Mouse (Mus musculus) thymus, postnatal 4 days (tissue): ENCODE data around the gene Btg1-ps2.
A peak's percentile ranks its signal among the peaks of the same experiment; 100 is the strongest.
"Not testable (repeated sequence)": the region's sequence is repeated elsewhere in the genome, so short reads cannot be mapped to it uniquely, and the experiment has no call there.

Source experiments
- DNase-seq: peaks from one replicate; pipeline ENCODE4 v3.0.0; 2021

Btg1-ps2 gene

GRCm38 (mm10) chrX:38043014-38043413 lies at the start of gene Btg1-ps2:
Btg1-ps2 (minus strand) TSS chrX:38043114.
- DNase-seq = not testable (repeated sequence)

- DNase-seq = no peak
Measured at GRCm38 (mm10) chrX:38085041-38085440, 42.1 kb upstream of the Btg1-ps2 start, which contains the start of gene Rhox11. Rhox11 (minus strand) TSS chrX:38085141.

GRCm38 (mm10) chrX:38084226-38084625 lies 41.3 kb upstream of the Btg1-ps2 start:
- DNase-seq = peak; percentile 58

GRCm38 (mm10) chrX:38066175-38066574 lies 23.3 kb upstream of the Btg1-ps2 start, which contains the start of gene Rhox10:
Rhox10 (plus strand) TSS chrX:38066475.
- no peak for DNase-seq

- DNase-seq = peak; percentile 8
Measured at GRCm38 (mm10) chrX:38061544-38061943, 18.6 kb upstream of the Btg1-ps2 start.

GRCm38 (mm10) chrX:38039666-38040065 lies 3.2 kb downstream of the Btg1-ps2 start:
- no peak for DNase-seq

GRCm38 (mm10) chrX:38033841-38034240 lies 9.1 kb downstream of the Btg1-ps2 start:
- no peak for DNase-seq

GRCm38 (mm10) chrX:38018597-38018996 lies 24.3 kb downstream of the Btg1-ps2 start, which contains the start of gene Btg1-ps1:
Btg1-ps1 (minus strand) TSS chrX:38018815.
- DNase-seq = not testable (repeated sequence)

- DNase-seq = no peak
Measured at GRCm38 (mm10) chrX:38008756-38009155, 34.2 kb downstream of the Btg1-ps2 start.
